Mouse (Mus musculus) cortical plate, adult 2 months (tissue): ENCODE measurements around the gene Rac1. TPM values are rescaled to one million over a fixed set of nuclear protein-coding genes. Genes with fewer than 3 reads are reported as not detected.
"Not testable (repeated sequence)": the region's sequence is repeated elsewhere in the genome, so short reads cannot be mapped to it uniquely, and the experiment has no call there.

ENCODE experiments used
- H3K27ac ChIP-seq: fragments of 200-500 bp; 2 replicates; pipeline ENCODE4 v1.5.1; 2012; ENCODE audit warnings: low read length, control low read depth, inconsistent platforms; ENCODE audit not compliant: insufficient read depth
- H3K4me1 ChIP-seq: fragments of 200-500 bp; 2 replicates; pipeline ENCODE4 v1.6.1; 2011; ENCODE audit warnings: low read length; ENCODE audit not compliant: control insufficient read depth, insufficient read depth
- H3K4me3 ChIP-seq: fragments of 200-500 bp; 2 replicates; pipeline ENCODE4 v1.5.1; 2011; ENCODE audit warnings: mild to moderate bottlenecking, low read length, control low read depth; ENCODE audit not compliant: insufficient read depth
- CTCF ChIP-seq: fragments of 200-500 bp; IDR thresholded peaks from 2 replicates; pipeline ENCODE4 v1.5.1; 2011; ENCODE audit warnings: mild to moderate bottlenecking, control low read depth, low read length; ENCODE audit not compliant: insufficient read depth; ENCODE audit errors: extremely low read depth
- POLR2A ChIP-seq: fragments of 200-500 bp; IDR thresholded peaks from 2 replicates; pipeline ENCODE4 v1.6.1; 2011; ENCODE audit warnings: mild to moderate bottlenecking, low read length, control low read depth; ENCODE audit not compliant: insufficient read depth; ENCODE audit errors: extremely low read depth
- polyA plus RNA-seq: library from polyadenylated mRNA; depleted of rRNA; stranded (reverse); fragments of >200 nt; gene quantifications from 2 replicates; pipeline ENCODE4 v1.2.3, GENCODE M21; 2012

Gene Rac1
- polyA plus RNA-seq, 1 experiment: 529 TPM

GRCm38 (mm10) chr5:143511577-143511976 lies 16.3 kb downstream of the Rac1 start:
- TF ChIP-seq POLR2A (no peak), CTCF (no peak)
- H3K4me1 ChIP-seq: peaks cover 4% of the 10 kb centered on the region; the same call in 1 of the 2 replicates
- H3K27ac ChIP-seq: no peak overlapping the region
- no peak overlapping the region for H3K4me3 ChIP-seq

GRCm38 (mm10) chr5:143509737-143510136 lies 18.1 kb downstream of the Rac1 start:
- no peak for TF ChIP-seq CTCF
- TF ChIP-seq POLR2A: no peak
- peaks cover 5% of the 10 kb centered on the region; the same call in 1 of the 2 replicates for H3K4me1 ChIP-seq
- no peak overlapping the region for H3K4me3 ChIP-seq
- H3K27ac ChIP-seq: no peak overlapping the region

- H3K4me1 ChIP-seq: peaks cover 5% of the 10 kb centered on the region; the same call in 1 of the 2 replicates
- H3K27ac ChIP-seq: no peak overlapping the region
- TF ChIP-seq POLR2A: no peak
- TF ChIP-seq CTCF: no peak
- no peak overlapping the region for H3K4me3 ChIP-seq
Measured at GRCm38 (mm10) chr5:143509294-143509693, 18.5 kb downstream of the Rac1 start.

GRCm38 (mm10) chr5:143505545-143505944 lies 22.3 kb downstream of the Rac1 start:
- TF ChIP-seq POLR2A (no peak), CTCF (no peak)
- Histone ChIP-seq H3K4me3 (no peak overlapping the region), H3K4me1 (peaks cover 5% of the 10 kb centered on the region; the same call in 1 of the 2 replicates), H3K27ac (no peak overlapping the region)

GRCm38 (mm10) chr5:143505056-143505455 lies 22.8 kb downstream of the Rac1 start:
- Histone ChIP-seq H3K4me1 (peaks cover 5% of the 10 kb centered on the region; the same call in 1 of the 2 replicates), H3K4me3 (no peak overlapping the region), H3K27ac (no peak overlapping the region)
- TF ChIP-seq CTCF (no peak), POLR2A (no peak)

DNA sequence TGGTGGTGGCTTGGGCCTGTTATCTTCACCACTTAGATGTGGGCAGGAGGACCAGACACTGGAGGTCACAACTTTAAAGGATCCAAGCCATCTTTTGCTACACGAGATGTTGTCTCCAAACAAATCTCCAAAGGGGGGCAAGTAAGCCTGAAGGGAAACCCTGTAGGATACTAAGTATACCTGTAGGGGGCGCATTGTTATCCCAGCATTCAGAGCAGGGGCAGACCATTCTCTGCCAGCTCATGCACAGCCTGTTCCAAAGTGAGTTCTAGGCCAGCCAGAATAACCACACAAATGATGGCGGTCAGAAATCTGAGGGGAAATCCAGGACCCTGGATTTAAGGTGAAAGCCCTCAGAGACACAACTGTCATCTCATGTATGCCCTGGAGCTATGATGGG lies 23.4 kb downstream of the Rac1 start:
- peak; percentile 30; the same call in 1 of the 2 replicates for TF ChIP-seq CTCF
- TF ChIP-seq POLR2A: no peak
- H3K27ac ChIP-seq: no peak overlapping the region
- H3K4me3 ChIP-seq: no peak overlapping the region
- peaks cover 5% of the 10 kb centered on the region; the same call in 1 of the 2 replicates for H3K4me1 ChIP-seq

DNA sequence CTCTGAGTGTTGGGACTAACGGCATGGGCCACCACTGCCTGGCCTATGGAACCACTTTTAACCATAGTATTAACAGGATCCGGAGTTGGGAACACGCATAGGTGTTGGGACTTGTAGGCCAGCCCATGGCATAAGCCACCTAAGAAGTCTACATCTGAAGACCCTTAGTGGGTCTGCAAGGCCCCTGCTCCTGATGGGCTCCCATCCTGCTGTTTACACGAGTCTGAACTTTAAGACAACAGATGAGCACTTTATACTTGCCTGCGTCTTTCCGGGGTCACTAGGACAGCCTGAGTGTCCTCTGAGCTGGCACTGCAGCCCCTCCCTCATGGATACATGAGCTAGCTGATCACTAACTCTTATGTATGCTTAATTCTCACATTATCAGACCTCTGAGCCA lies 24.1 kb downstream of the Rac1 start:
- Histone ChIP-seq H3K27ac (no peak overlapping the region), H3K4me1 (peaks cover 5% of the 10 kb centered on the region; the same call in 1 of the 2 replicates), H3K4me3 (no peak overlapping the region)
- TF ChIP-seq CTCF (no peak), POLR2A (no peak)

- H3K4me1 ChIP-seq: peaks cover 2% of the 10 kb centered on the region; the same call in 1 of the 2 replicates
- TF ChIP-seq POLR2A: no peak
- TF ChIP-seq CTCF: no peak
- no peak overlapping the region for H3K27ac ChIP-seq
- no peak overlapping the region for H3K4me3 ChIP-seq
Measured at GRCm38 (mm10) chr5:143502899-143503557, 24.8 kb downstream of the Rac1 start.

GRCm38 (mm10) chr5:143501649-143502048 lies 26.2 kb downstream of the Rac1 start:
- TF ChIP-seq POLR2A (no peak), CTCF (no peak)
- no peak overlapping the region for H3K27ac ChIP-seq
- no peak overlapping the region for H3K4me3 ChIP-seq
- H3K4me1 ChIP-seq: peaks cover 2% of the 10 kb centered on the region; the same call in 1 of the 2 replicates

GRCm38 (mm10) chr5:143501140-143501539 lies 26.7 kb downstream of the Rac1 start:
- Histone ChIP-seq H3K27ac (no peak overlapping the region), H3K4me1 (peaks cover 2% of the 10 kb centered on the region; the same call in 1 of the 2 replicates), H3K4me3 (no peak overlapping the region)
- TF ChIP-seq CTCF: no peak
- no peak for TF ChIP-seq POLR2A

GRCm38 (mm10) chr5:143500711-143501110 lies 27.1 kb downstream of the Rac1 start:
- not testable (repeated sequence) for H3K4me3 ChIP-seq, H3K27ac ChIP-seq, H3K4me1 ChIP-seq
